In the genomic region with DNA sequence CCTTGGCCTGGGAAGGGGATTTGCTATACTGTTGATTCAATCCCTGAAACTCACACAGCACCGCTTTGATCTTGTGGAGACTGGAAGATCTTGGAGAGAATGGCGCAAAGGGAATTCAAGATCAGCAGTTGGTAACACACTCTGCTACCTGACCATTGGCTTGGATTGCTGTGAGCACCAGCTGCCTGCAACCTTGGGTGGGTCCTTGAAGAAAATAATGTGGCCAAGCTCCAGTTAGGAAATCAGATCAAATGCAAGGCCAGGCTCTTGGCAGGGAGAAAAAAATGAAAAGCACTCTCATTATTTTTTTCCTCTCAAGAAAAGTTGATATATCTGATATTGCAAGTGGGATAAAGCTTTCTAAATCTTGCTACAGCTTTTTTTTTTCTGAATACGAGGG, we compare ENCODE assay signal across 14 mouse cellular contexts.
A peak's percentile ranks its signal among the peaks of the same experiment; 100 is the strongest.
DNase-seq lines count a peak whose midpoint lies in the region.
"Had no signal": no experiment of that assay in that cellular context is flagged by ENCODE, and none has a peak within 500 bp of the region (broad histone marks: within the 10 kb centered on the region; RNA-seq: fewer than 3 reads in every experiment).

No protein-coding gene starts in this region.

- DNase-seq in ovary, postnatal 36 days (ENCODE audit: low spot score): peak; percentile 18
- DNase-seq in ovary, postnatal 14 days (ENCODE audit: low spot score): no peak
- DNase-seq in adrenal gland, adult 8-10 months: peak; percentile 75
- peak; percentile 71 for DNase-seq in adrenal gland, postnatal 14 days
- DNase-seq in layer of hippocampus, adult 9-10 months (ENCODE audit: low spot score): no peak
- no peak for DNase-seq in heart, adult 18-20 months
- DNase-seq: cerebellum, adult 18-20 months; cerebellum, adult 9-10 months; cerebellum, postnatal 14 days; forebrain, postnatal 0 days; gastrocnemius, postnatal 25 days; heart, adult 2 months; heart, postnatal 14 days; heart, postnatal 4 days had no signal

Comparison
In these comparisons a context has a peak if more than half of its experiments do, and no peak if none do; other contexts are left out.
1. DNase-seq: peak in ovary, postnatal 36 days (single experiment), adrenal gland, adult 8-10 months (single experiment) and adrenal gland, postnatal 14 days (single experiment); none in ovary, postnatal 14 days (single experiment), layer of hippocampus, adult 9-10 months (single experiment) and heart, adult 18-20 months (0 of 2).